Mouse (Mus musculus): ENCODE measurements around the gene Tmem9b.

The Tmem9b gene

DNA sequence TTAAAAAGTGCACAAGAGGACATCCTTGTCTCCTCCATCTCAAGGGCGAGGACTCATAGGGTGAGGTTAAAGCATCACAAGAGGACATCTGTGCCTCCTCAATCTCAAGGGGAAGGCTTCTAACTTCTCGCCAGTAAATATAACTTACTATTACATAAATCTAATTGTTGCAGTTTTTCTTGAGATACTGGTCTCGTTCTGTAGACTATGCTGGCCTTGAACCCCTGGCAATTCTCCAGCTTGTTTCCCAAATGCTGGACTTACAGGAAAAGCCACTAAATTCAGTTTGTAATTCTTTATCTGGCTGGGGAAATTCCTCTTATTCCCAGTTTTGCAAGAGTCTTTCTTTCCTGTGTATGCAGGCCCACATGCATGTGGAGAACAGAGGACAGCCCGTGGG is 17.9 kb downstream of the Tmem9b start:
- DNase-seq: no peak

DNA sequence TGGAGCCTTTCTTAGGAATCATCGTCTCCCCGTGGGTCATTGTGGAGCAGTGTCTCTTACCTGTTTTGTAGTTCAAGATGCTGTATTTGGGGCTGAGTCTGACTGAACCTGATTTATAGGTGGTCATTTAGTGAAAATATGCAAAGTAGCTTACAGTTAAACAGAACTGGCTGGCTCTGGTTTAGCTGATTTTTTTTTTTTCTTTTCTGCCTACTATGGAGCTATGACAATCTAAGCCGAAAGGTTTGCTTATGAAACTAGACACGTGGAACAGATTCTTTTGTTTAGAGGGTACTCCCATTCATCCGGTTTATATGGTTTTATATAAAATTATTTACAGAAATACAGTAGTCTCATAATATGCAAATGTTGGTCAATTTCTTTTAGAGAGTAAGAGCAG is 21.0 kb downstream of the Tmem9b start, which contains the start of gene Ascl3:
Gene Ascl3 (minus strand): TSS at position 101 of the 400 bp plus-strand sequence.
- no peak for DNase-seq

DNA sequence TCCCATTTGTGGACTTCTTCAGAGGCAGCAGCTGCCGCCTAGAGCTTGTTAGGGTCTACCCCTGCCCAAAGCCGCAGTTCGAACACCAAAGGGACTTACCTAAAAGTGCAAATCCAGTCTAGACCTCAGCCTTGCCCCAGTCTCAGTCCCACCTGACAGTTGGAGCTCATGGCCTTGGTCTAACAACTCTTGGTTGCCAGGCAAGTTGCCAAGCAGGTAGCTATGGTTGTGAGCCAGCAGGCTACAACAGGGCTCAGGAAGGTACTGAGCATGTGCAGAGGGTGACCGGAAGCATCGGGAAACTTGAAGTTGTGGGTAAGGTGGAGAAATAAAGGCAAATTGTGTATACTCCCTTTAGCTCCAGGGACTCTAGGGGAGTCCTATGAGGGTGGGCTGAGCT is 29.0 kb downstream of the Tmem9b start, which contains the start of gene BC051019:
Gene BC051019 (minus strand): TSS at position 154 of the 400 bp plus-strand sequence.
- DNase-seq: peak in 1 of 2 experiments; percentile 14

DNA sequence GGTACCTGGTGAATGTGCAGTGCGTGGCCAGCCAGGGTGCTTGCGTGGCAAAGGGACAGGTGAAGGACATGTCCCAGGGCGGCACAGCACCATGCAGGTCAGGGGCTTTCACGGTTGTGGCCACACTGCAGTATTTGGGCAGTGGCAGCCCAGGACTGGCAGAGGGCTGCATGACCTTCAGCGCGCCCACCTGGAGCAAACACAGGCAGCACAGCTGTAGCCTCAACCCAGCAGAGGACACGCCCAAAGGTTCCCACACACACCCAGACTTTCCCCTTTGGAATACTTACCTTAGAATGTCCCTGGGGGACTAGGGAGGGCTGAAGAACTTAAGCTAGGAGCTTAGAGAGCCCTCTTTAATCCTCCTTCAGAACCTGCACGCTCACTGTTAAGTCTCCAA is 29.6 kb downstream of the Tmem9b start:
- no peak for DNase-seq

DNA sequence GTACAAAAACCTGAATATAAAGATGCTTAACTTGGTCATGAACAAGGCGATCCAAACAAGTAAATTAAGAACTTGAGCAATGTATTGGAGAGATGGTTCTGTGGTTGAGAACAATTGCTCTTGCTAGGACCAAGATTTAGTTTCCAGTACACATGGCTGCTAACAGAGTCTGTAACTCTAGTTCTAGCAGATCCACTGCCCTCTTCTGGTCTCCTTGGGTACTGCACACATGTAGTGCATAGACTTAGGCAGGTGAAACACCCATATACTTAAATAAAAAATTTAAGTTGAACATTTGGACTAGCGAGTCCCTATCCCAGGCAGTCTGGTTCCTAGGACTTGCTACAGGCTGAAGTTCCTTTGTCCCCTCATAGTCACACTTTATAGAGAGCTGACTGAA is 30.1 kb downstream of the Tmem9b start:
- peak in 1 of 2 experiments; percentile 49 for DNase-seq

DNA sequence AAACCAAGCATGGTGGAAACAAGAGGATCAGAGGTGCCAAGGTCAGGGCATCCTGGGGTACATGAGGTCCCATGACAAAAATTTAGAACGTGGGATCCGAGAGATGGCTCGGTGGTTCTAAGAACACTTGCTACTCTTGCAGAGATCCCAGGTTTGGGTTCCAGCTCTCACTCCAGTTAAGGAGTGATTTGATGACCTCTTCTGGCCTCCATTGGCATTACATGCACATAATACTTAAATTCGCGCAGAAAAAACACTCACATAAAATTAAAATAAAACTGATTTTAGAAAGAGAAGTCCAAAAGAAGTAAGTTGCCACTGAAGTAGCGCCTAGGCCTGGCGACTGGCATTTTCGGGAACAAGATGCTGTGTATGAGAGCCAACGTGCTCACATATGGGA is 33.4 kb downstream of the Tmem9b start:
- DNase-seq: peak; percentile 55 to 69

DNA sequence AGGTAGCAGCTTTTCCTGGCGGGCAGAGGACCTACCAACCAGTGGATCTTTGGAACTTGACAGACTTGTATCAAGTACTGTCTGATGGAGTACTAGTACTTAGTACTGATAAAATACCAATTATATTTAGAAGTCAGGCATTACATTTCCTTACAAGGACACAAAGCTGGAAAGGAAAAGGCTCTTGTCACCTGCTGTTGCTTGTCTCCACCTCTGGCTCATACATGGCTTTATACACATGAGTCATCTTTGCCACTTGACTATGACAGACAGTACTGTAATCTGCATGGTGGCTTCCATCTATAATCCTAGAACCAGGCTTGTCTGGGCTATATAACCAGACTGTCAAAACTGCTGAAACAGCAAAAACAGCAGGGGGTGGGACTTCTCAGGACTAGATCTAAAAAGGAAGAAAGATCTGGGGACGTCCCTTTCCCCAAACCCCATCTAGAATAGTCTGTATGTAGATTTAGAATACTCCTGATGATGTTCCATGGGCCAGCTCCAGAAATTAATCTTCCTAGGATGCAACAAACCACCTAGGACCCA is 39.2 kb downstream of the Tmem9b start:
- DNase-seq: no peak

DNA sequence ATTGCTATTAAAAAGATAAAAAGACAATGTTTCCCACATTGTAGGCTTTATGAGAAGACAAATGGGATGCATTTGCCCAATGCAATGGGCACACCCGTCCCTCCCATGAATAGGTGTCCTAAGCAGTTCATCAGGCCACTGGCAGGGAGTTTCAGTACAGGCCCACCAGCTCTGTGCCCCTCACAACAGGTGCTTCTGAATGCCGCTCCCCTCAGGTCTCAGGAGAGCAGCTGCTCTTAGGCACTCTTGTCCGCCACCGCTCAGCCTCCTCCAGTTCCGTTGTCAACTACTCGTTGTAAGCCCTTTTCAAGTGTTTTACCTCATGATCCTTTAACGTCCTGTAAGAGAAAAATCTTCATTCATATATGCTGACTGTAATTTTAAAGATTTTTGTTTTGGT is 40.5 kb downstream of the Tmem9b start:
- no peak for DNase-seq

DNA sequence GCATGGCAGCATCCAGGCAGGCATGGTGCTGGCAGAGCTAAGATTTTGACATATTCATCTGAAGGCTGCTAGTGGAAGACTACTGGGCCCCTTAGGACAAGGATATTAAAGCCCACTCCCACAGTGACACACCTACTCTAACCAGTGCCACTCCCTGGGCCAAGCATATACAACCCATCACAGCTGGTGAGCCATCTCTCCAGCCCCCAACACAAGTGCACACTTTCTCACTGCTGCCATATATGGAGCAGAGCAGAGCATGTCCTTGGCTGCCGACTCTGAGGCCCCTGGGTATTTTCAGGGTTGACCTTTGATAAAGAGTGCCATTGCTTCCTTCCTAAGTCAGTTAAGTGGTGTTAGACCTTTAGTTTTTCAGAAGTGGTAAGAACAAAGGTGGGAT is 42.6 kb downstream of the Tmem9b start:
- DNase-seq: no peak

DNA sequence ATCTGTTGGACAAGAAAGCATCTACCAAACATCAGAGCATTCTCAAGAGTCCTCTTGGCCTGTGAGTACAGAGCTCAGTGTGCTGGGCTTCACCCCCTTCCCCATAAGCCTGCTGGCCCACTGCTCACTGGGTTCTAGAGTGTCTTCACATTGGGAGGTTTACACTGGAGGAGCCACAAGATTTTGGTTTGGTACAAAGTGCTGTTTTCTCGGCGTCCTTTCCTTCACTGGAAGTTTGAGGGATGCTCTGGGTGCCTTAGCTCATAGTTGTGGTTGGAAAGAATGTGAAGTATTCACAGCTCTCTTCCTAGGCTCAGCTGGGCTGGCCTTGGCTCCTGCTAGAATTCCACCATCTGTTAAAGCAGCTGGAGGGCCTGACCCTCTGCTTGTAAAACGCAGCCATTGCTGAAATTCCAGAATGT is 43.7 kb downstream of the Tmem9b start:
- no peak for DNase-seq

DNA sequence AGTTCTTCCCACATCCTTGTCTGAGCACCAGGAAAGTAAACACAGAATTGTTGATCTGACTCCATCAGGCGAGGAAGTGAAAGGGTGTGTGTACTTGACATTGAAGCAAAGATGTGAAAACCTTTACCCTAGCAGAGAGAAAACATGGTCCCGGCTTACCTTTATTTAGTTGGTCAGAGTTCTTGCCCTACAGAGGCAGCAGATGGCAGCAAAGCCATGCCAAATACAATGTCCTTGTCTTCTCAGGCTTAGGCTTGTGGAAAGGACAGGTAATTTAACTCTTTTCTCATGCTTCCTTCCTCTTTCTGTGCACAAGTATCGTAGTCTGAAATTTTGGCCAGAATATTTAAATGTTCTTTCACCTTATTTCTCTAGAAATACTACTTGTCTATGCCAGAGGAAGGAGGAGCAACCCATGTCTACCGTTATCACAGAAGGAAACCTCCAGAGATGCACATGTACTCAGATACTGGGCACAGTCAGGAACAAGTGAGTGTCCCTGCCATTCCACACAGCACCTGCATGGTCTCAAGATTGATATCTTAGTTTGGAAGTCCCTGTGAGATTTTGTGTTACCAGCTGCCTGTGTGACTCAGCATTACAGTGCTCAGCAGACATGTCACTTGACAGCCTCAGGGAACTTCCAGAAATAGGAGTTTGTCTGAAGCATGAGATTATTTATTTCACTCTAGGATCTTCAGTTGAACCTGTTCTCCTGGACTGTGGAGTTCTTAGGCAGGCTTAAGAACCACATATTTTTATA is 45.5 kb downstream of the Tmem9b start:
- peak; percentile 79 to 85 for DNase-seq

DNA sequence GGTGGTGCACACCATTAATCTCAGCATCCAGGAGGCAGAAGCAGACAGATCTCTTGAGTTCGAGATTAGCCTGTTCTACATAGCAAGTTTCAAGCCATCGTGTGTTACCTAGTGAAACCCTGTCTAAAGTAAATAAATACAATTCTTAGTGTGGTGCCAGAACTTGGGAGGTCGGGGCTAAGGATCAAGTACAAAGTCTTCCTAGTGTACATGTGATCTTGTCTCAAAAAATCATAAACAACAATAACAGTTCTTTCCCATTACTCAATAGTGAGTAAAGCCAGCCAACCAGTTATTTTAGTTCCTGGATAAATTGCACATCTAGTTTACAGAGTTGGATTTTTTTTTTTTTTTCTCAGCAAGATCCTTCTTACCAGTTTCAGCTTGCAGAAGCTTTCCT is 48.2 kb downstream of the Tmem9b start:
- DNase-seq: no peak

DNA sequence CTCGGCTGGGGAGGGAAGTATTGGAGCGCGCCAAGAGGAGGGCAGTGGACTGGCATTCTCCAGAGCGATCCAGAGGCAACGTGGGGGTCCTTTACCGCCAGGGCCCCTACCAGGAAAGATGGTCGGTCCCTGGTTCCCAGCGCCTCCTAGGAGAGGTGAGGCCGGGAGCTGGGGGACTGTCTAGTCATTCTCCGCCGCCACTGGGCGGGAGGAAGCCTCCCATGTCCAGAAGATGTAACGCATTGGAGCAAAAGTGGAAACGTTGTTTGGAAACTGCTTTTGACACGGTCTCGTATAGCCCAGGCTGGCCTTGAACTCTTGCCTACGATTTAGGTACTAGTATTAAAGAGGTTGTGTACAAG is 48.7 kb downstream of the Tmem9b start:
- DNase-seq: no peak

DNA sequence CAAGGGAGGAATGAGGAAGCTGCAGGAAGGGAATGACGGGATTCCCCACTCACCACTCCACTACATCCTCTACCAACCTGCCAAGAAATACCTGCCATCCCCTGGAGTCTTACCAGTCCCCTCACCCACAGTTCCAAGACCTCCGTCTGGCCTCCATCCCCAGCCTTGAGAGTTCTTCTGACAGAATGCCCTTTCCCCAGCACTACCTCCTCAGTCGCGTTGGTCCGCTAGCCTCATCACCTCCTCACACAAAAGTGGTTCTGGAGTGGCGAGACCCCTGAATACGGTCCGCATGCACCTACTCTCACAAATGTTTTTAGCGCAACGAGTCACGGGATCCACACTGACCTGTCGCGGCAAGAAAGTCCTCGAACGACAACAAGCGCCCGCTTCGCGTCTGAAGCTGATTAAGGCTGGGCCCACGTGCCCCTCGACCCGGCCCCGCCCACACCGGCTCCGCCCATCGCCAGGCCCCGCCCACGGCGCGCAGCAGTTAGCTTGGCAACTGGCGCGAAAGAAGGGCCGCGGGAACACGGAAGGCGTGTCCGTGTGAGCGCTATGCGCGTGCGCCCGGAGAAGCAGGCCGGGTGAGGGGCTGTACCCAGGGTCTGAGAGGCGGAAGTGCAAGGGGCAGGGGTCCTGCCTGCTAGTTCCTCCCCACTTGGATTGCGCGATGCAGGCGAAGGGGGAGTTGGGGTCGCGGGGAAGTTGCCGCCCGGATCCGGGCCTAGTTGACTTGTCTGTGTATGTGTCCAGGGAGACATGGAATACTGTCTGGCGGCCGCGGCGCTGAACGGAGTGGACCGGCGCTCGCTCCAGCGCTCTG is 49.3 kb downstream of the Tmem9b start, which contains the start of the genes St5 and Akip1:
Gene St5 (minus strand): TSS at position 416 of the 826 bp plus-strand sequence.
Gene Akip1 (plus strand): TSS at position 501 of the 826 bp plus-strand sequence.
- DNase-seq: peak; percentile 95 to 96

DNA sequence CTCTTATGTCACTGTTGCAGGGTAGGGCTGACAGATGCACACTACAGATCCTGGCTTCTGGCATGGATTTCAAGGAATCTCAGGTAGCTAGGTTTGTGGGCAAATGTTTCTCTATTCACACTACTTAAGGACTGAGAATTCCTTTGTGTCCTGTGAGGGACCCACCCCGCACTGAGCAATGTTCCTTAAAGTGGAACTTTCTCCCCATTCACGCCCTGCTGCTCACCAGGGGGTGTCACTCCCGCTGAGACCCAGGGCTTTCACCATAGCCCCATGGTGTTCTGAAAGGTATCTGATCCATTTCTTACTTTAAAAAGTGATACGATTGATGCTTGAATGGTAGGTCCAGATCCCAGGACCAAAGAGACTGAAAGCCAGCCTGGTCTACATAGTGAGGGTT is 50.0 kb downstream of the Tmem9b start:
- DNase-seq: peak; percentile 30 to 52

DNA sequence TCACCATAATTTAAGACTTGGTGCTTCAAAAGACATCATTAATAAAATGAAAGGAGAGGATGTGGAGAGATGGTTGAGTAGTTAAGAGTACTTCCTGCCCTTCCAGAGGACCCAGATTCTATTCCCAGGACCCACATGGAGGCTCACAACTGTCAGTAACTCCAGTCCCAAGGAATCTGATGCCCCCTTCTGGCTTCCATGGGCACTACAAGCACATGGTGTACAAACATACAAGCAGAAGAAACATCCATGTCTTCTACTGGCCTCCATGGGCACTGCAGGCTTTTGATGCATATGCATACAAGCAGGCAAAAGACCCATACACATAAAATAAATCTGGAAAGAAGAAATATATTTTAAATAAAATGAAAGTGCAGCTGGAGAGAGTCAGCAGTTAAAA is 52.5 kb downstream of the Tmem9b start:
- DNase-seq: peak in 1 of 2 experiments; percentile 22

DNA sequence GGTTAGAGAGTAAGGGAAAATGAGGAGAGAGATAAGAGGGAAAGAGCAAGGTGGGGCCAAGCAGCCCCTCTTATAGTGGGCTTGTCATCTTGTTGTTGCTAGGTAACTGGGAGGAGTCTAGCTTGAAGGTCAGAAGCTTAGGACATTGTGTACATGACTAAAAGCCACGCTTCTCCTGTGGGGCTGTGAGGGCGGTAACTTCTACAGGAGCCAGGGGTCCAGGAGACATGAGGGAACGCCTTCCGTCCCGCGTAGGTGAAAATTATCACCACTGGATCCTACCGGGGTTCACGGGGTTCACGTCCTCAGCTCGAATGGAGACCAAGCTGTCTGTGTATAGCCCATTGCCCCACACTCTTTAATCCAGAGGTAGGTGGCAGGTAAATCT is 57.3 kb downstream of the Tmem9b start:
- no peak for DNase-seq

DNA sequence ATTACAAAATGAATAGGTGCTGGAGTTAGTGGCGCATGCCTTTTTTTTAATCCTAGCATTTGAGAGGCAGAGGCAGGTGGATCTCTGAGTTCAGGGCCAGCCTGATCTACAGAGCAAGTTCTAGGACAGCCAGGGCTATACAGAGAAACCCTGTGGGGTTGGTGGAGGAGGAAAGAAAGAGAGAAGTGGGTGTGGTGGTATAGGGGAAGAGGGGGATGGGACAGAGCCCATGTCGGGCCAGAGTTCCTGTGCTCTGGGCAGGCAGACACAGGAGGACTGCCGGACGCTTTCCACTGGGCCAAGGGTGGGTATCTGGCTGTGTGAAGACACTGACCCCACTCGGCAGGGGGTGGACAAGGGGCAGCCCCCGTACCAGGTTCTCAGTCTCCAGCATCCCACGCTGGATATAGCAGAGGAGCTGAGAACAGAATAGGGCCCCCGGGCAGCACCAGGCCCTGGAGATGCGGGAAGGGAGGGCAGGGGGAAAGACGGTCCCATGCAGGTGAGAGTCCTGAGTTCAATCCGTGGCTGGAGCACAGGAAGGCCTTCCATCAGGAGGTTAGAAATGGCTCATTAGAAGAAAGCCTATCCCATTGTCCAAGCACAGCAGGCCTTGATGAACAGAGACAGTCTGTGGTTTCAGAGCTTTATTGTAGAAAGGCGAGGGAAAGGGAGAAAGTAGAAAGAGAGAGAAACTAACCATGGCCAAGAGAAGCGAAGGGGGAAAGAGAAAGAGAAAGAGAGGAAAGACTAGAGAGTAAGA is 57.9 kb downstream of the Tmem9b start:
- no peak for DNase-seq

DNA sequence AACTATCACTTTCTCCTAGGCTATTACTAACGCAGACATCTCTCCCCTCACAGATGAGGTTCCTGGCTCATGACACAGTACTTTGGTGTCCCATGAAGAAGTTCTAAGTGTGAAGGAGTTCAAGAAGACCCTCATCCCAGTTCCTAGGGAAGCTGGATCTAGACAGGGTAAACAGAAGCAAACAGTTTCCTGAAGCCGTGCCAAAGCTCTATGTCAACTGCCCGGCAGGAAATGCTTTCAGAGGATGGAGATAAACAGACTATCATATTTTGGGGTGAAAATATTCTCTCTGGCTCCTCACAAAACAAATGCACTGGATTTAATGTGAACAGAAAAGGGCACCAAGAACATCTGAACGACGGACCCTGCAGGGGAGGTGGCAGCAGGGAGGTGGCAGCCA is 61.7 kb downstream of the Tmem9b start:
- no peak for DNase-seq

DNA sequence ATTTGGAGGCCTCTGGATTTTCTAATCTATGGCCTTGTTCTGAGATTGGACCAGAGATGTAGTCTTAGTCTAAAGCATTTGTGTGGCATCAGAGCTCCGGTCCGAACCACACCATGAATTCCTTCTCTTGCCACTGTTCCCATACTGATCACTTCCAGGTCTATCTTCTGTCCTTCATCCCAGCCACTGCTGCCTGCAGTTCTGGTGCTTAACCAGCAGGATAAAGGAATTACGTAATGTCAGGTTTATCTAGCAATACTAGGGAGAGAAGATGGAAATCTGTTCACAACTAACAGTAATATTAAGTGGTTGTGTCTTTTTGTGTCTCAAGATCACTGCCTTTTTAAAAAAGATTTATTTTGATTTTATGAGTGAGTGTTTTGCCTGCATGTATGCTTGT is 62.6 kb downstream of the Tmem9b start:
- DNase-seq: peak in 1 of 2 experiments; percentile 15

DNA sequence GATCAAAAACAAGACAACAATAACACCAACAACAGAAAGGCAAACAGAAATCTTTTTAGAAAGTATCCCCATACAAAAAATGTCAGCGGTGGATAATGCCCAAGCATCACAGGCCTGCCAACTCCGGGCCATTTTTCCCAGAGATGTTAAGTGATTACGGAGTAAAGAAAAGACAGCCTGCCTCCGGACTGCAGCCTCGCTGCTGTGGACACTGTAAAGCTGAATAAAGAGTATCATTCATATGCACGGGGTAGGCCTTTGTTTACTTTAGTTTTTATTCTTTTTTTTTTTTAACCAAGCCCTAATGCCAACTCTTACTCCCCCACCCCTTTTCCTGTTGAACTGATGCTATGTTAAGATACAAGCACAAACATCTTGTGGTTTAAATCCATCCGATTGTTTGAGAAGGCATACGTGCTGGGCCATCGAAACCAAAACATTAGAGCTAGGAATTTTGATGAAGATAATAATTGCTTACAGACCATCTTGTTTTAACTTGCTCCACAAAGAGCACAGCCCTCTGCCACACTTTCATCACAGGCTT is 66.0 kb downstream of the Tmem9b start:
- no peak for DNase-seq
